Mouse (Mus musculus) left cerebral cortex, adult 18-20 months (tissue): ENCODE results near the gene Spata5. TPM values are rescaled to one million over a fixed set of nuclear protein-coding genes. Genes with fewer than 3 reads are reported as not detected.
"Not testable (repeated sequence)": the region's sequence is repeated elsewhere in the genome, so short reads cannot be mapped to it uniquely, and the experiment has no call there.

ENCODE experiments used
- DNase-seq, 2 experiments: peaks; one replicate each; pipeline ENCODE4 v3.0.0; 2021 to 2022; ENCODE audit warnings: low spot score in 2 of 2, mixed read lengths in 1 of 2
- total RNA-seq, 2 experiments: library from RNA; stranded (reverse); gene quantifications; 2 replicates each; pipeline ENCODE4 v1.2.3; 2021

The Spata5 gene
- total RNA-seq, 2 experiments from 2014 or later, result 24.0 to 32.8 TPM

DNA sequence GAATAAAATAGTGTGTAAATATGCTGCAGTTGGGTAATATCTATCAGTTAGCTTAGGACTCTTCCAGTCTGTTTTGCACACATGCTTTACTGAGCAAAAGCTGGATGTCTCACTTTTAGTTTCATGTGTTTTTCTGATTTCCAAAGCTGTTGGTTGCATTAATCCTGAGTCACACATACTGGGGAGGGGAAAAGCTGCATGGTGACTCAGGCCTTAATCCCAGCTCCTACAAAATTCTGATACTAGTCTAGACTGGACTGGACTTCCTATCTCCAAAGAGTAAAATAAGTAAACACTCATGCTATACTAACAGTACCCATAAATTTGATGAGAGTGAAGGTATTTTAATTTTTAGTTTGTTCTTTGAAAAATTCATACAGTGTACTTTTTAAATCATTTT is 84.2 kb downstream of the Spata5 start:
- no peak for DNase-seq

DNA sequence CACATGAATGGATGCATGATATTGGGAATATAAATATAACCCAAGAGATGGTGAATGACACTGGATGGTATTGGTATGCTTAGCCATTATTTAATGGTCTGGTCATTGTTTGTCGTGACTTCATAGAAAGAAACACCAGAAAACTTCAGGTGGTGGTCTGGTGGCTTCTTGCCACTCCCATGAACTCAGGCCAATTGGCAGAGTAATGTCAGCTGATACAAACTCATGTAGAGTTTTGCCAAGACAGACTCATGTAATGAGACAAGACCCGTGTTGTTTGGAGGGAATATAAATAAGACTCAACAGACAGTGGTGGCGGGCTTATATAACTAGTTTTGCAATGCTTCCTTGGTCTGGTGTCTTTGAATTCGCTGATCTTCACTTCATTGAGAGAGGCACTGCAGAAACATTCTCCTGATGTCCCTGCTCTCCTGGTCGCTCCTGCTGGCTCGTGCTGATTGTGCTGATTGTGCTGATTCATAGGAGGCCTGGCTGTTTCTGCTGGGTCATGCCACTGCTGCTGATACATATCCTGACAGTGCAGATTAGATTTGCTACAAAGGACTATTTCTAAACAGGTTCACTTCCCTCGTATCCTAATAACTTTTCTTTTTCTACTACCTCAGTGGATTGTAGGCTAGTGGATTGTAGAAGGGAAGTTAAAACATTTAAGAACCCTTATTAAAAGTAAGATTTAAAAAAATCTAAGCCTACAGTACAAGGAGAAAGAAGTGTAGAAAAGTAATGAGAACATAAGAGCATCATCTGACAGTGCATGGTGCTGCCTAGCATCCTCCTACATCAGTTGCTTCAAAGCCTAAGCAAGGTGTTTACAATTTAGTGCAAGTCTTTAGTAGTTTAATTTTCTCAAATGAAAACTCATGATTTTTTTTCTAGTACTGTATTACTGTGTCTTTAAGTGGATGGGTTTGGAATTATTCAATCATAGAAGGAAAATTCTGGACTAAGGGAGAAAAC is 90.6 kb downstream of the Spata5 start:
- DNase-seq, result no peak

DNA sequence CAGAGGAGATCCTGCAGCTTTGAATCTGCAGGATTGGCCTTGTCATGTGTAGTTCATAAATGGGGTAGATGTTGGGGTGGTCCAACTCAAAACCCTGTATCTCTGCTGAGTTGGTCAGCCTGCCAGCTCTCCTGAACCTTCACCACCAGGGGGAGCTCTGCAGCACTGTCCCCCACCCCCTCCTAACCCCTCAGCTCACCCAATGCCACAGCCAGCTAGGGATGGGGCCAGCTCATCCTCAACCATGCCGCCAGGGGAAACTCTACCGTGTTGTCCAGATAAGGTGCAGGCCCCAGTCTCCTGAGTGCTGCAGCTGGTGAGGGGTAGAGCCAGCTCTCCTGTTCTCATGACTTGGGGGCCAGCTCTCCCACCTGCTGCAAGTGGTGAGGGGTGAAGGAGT is 95.8 kb downstream of the Spata5 start:
- peak in 1 of 2 experiments; percentile 10 for DNase-seq

DNA sequence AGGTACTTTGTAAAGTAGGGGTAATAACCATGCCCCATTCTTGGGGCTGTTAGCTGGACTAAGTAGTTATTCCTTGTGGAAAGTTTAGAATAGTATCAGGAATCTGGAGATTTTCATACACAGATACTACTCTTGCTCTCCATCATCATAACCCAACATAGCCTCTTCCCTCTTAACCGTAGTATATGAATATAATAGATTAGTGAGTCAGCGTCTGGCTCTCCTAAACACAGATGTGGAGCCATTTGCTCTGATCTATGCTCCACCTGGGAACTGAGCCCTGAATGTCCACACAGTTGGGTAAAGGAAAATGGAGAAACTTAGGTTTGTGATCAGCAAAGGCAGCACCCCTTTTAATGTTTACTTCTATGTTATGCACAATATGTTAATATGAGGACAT is 96.7 kb downstream of the Spata5 start:
- no peak for DNase-seq

DNA sequence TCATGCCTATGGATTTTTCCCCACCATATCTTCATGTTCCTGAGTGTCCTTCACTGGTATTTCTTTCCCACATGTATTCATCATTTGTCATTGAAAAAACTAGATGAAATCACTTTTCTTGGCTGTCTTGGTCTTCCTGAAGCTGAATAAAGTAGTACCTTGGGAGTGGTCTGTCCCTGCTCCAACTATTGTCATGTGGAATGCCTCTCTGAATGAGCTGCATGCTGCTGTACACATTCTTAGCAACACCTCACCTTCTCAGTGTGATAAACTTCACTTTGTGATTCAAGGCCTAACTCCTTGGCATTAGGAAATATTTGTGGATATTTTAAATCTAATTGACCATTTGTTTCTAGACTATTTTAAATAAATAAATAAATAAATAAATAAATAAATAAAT is 98.9 kb downstream of the Spata5 start:
- no peak for DNase-seq

DNA sequence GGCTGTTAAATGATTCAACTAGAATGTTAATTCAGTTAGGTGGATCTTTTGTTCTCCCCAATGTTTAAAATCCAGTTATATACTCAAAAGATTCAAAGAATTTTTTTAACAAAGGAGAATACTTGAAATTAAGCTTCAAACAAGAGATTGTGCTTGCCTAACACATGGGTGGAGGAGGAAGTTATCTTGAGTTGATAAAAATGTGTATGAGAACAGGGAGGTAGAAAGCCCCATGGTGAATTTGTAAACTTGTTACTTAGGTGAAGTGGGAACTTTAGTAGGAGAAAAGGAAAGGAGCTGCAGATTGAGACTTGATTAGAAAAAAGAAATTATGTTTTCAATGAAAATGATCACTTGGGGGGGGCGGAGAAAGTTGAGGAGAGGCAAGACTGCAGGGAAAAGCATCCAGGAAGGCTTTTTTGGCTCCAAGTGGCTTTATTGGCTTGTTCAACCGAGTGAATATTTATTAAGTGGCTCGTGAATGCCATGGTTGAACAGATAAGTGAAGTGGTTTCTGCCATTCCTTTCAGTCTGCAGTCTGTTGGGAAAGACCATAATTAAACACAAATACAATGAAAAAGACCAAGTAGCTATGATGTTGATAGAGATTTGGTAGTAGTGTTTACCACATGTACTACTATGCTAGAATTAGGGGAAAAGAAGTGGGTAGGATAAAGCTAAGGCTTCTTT is 100.8 kb downstream of the Spata5 start:
- no peak for DNase-seq

DNA sequence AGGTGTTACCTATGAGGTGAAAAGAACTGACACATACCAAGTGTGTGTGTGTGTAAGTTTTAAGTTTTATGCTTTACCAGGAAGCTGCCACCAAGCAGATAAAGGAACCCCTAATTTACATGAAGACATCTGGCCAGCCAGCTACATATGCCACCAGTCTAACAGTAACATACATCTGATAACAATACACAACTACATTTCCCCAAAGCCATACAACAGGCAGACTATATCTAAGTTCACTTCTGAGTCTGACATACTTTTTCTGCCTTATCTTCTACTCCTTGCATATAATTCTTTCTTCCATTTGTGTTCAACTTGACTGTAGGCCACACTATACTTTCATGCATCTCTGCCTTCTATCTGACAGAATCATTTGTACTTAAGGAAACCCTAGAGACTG is 112.4 kb downstream of the Spata5 start:
- no peak for DNase-seq

DNA sequence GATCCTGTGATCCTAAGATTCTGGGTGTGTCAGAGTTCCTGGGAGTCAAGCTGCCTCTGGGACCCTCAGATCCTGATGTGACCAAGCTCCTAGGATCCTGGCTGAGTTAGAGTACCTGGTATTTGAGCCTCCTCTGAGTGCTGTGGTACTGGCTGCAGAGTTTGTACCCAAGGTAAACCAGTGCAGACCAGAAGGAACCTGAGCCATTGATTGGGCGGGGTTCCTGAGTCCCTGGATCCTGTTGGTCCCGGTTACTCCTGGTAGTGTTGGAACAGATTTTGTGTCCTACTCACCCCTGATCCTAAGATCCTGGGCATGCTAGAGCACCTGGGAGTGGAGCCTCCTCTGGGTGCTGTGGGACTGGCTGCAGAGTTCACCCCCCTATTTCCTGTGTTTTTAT is 121.0 kb downstream of the Spata5 start:
- not testable (repeated sequence) for DNase-seq

DNA sequence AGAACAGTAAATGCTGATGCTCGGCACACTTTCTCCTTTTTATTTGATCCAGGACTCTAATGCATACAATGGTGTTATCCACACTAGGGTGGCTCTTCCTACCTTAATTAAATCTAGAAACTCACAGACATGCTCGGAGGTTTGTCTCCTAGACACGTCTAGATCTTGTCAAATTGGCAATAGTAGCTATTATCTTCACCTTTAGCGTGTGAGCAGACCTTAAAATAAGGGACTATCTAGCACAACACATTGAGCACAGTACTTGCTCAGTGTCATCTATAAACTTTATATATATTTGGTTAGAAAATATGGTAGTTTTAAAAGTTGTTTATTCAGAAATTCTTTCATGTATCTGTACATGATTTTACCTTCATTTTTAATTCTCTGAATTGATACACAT is 126.7 kb downstream of the Spata5 start:
- DNase-seq, result no peak

DNA sequence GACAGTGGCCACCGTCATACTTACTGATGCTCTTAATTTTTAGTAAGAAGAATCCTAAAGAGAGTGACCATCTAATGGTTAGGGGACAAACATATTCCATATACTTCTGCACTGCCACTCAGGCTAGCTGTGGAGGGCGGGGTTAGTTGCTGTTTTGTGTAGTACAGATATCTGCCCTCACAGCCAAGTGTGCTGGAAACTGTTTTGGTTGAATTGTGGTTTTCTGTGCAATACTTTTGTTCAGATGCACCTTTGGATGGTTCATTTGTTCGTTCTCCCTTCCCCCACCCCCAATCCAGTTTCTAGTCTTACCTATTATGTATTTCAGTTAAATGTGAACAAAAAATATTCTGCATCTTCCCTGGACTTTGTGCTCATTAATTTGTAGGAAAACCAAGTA is 130.5 kb downstream of the Spata5 start:
- DNase-seq, result no peak

DNA sequence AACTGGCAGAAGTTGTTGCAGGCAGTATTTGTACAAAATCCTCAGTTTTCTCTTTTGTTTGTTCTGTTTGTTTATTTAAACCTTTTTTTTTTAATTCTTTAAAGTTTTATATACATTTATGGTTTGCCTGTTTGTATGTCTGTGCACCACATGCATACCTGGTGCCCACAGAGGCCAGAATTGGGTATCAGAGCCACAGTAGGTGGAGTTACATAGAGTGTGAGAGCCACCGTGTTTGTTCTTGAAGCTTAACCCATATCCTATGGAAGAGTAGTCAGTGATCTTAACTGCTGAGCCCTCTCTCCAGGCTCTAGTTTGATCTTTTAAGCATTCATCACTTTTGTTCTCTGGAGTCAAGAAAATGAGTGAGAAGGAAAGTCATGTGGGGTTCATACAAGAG is 130.9 kb downstream of the Spata5 start:
- DNase-seq, result no peak

DNA sequence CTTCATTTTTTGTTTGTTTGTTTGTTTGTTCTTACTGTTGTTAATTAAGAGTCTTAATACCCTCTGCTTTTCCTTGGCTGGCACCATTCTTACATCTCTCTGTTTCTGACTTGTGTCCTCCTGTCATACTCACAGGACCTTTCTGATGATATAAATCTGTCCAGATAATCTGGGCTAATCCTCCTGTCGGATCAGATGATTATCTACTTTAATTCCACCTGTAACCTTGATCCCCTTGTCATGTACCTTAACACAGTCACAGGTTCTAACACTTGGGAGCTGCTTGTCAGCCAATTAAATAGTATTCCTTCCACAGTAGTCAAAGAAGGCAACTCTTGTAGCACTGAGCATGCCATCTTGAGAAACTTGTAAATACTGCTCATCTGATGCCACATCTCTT is 131.8 kb downstream of the Spata5 start:
- DNase-seq, result no peak

DNA sequence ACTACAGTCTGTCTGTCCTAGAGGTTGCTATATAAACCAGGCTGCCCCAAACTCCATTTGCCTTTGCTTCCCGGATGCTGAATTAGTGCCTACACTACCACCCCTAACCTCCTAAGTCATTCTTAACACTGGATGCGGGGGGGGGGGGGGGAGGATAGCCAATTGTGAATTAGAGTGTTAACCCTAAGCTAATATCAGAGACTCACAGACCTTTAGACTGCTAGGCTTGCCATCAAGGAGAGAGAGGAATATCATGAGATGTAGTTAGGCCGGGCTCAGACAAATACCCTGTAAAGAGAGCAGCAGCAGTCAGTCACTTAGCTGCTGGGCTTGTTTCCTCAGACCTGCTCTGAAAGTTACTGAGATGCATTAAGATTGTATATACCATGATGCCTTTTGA is 132.5 kb downstream of the Spata5 start:
- no peak for DNase-seq

DNA sequence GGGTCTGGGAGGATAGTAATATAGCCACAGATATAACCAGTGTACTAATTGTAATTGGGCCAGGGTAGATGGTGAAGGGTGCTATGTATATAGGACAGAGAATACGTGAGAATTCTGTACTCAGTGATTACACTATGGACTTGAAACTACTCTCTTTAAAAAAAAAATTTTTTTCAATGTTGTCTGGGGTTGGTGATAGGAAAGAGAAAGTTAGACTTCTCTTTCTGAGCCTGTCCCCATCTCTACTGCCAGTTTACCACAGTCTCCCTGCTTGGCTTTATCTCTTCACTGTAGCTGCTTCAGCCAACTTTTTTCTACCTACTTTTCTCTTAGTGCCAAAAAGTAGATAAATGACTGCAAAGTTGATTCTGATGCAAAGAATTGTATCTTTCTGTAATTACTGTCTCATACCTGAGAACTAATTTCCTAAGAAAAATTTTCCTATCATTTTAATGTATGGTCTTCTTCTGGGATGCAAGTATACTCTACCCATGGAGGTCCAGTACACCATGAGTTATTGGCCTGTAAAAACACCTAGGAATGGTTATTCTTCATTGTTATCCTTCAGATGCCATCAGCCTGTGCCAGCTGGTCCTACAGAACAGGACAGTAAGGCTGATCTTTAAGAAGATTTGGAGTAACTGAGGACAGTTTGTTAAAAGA is 133.8 kb downstream of the Spata5 start:
- no peak for DNase-seq

DNA sequence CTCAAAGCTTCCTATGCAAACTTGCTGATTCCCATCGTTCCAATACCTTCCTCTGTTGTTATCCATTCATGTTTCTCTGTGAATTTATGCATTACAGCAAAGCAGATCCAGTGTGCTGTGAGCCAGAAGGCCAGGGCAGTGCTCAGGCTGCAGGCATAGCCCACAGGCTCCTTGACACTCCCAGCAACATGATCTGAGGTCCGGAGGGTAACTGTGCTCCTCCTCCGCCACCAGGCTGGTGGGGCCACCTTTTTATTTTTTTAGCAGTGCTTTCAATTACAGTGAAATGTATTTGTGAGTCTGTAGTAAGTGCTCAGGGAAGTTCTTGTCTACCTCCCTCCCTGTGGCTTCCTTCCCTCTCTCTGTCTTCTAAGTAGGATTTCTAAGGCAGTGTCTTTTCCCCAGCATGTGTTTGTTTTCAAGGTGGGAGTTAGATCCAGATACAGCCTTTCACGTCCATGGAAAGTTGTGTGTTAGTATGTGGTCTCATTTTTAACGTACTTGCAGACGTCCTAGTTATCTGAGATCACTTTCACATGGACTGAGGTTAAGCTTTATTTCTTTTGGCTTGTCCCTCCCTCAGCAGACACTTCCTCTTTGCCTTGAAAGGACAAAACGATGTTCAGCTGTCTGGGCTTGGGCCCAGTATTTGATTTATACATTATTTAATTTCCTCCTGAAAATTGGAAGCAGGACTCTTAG is 136.9 kb downstream of the Spata5 start:
- DNase-seq, result no peak

DNA sequence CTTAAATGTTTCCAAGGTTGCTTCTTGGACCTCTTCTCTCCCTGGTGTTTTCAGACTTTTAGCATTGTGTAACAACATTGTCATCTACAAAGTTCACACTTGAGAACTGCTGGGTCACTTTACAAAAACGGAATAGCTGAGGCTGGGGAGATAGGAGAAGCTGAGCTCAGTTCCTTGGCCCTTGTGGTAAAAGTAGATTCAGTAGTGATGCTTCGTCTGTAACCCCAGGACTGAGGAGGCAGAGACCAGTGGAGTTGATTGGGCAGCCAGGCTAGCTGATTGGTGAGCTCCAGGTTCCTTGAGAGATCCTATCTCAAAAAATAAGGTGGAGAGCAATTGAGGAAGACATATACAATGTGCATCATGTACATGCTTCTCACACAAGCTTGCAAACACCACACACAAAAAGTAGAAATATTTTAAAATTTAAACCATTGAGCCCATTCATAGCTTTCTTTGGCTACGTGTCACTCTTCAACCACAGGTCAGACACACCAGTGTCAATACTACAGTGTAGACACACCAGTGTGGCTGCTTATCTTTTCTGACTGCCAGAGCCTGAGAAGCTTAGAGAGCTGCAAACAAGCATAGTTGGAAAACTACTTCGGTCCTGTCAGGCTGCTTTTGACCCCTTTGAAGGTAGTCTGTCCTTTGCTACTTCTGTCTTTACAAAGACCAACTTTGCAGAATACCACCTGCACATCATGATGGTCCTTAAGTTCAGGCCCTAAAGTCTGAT is 138.2 kb downstream of the Spata5 start:
- DNase-seq, result no peak

DNA sequence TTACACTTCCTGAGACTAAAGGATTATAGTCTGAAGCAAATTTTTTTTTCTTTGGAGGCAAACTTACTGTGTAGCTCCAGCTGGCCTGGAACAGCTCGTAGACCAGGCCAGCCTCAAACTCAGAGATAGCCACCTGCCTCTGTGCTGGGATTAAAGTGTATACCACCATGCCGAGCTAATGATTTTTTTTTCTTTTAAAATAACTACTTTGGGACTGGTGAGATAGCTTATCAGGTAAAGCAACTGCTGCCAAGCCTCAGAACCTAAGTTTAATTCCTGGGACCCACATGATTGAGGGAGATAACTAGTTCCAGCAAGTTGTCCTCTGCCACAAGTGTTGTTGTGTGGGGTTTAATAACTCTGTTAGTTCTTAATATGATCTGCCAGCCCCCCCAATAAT is 139.6 kb downstream of the Spata5 start:
- no peak for DNase-seq

DNA sequence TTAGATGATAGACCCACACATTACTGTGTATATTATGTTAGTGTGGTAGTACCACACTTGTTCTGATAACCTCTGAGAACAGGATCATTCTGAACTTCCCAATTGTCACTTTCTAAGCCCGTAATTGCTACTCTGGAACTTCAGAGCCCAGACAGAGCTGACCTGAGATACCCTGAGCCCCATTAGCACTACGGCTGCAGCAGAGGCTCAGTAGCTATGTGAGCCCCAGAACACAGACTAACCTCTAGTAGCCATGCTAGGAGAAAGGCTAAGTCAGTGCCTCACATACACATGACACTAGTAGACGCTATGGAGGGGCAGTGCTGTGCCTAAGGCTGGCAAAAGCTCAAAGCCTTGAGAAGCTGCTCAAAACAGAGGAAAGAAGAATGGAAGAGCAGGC is 141.8 kb downstream of the Spata5 start:
- DNase-seq, result no peak

DNA sequence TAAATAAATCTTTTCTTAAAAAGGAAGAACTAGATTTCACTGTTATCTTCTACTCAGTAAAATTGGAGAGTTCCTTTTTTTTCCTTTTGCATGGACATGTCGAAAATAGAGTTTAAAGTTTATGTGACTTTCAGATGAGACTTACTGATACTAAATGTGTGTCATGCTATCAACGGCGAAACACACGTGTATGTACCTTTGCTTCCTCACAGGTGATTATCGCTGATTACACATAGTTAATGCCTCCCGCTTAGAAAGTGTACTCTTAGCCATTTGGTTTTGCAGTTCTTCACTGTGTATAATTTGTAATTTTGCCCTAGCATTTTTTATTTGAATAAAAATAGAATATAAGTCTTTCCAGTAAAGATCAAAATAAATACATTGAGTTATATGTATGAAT is 146.4 kb downstream of the Spata5 start:
- DNase-seq, result no peak

DNA sequence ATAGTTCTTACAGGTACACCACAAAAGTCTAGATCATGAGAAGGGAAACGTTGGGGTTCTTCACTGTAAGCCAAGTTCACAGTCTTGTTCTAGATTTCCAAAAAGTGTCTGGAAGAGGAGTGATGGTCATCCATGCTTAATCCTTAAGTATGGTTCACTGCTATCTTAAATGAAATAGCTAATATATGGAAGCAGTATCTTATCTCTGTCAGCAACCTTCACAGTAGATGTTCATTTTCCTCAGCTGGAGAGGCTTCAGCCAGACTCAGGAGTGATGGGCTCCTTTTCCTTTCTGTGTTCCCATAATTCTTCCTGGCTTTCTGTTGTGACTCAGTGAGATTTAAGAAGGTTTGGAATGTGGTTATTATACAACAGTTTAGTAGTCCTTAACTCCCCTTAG is 147.8 kb downstream of the Spata5 start:
- DNase-seq, result no peak

DNA sequence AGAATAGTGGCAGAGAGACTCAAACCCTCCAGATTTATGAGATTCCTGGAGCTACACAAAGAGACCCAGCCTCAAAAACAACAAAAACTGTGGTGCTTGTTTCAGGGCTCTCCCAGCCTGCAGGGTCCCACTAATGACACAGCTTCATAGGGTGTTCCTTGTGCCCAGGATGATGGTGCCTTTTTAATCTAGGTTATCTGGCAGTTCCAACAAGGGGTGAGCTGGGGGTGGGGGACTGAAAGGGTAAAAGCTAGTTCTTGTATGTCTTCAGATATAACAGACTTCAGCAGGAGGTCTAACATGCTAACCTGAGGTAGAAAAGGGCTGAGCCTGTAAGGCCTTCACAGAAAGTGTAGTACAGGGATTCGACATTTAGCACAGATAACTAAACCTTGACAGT is 149.1 kb downstream of the Spata5 start:
- DNase-seq, result no peak
